Mouse (Mus musculus) sigmoid colon, adult 10 weeks (tissue): ENCODE results near the gene Gm14443. TPM values are rescaled to one million over a fixed set of nuclear protein-coding genes. Genes with fewer than 3 reads are reported as not detected.

Source experiments
- polyA plus RNA-seq: library from polyadenylated mRNA; stranded (reverse); fragments of 350-450 nt; fragmentation: Illumina TruSeq; extraction: RNeasy Lipid Tissue Mini Kit (QIAGEN cat#74804); gene quantifications from one replicate; pipeline ENCODE4 v1.2.3, GENCODE M21; 2014; ENCODE audit warnings: low read depth, low replicate concordance

Gene Gm14443
- polyA plus RNA-seq, result 3.7 TPM

DNA sequence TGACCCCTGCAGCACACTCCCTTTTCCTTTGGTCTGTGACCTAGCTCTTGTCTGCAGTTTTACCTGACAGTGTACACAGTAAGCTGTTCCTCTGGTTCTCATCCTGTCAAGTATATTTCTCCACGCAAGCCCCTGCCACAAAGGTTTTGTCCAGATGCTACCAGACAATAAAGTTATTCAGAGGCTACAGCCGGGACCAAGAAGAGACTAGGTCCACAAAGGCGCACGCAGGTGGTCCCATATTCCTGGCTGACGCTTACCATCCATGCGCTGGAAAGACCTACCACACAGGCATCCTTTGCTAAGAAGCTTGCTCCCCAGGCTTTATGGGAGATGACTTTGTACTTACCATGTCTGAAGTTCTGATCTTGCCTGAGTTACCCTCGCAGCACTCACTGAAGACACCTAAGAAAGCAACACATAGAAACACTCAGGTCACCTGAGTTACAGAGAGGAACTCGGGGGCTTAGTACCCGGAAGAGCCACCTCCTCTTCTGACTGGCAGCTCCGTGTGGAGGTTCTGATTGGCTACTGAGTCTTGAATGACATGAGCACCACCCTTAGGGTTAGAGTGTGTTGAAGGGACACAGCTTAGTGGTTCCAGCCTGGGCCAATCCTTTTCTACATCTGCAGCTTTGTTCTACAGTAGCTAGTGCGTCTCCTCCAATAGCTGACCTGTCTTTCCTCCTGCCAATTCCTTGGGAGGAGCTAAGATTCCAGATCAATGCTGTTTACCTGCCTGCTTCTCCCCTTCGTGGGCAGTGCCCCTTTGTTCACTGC is at the start of gene Gm14443:
Gene Gm14443, minus strand, starts transcription at position 471 of the 780 bp plus-strand sequence.

GRCm38 (mm10) chr2:175206732-175207131 is 31.1 kb upstream of the Gm14443 start, which contains the start of gene Gm14391:
TSS of gene Gm14391 (minus strand) at chr2:175206917.

GRCm38 (mm10) chr2:175141993-175142295 is 33.7 kb downstream of the Gm14443 start, which contains the start of gene Gm14399:
TSS of gene Gm14399 (minus strand) at chr2:175142012.

Other genes with a start within 250 kb of the Gm14443 start
- not detected for gene Gm14444, start 165.6 kb downstream of the Gm14443 start, polyA plus RNA-seq
- gene Gm14393, start 108.1 kb downstream of the Gm14443 start, polyA plus RNA-seq, result 2.4 TPM
- gene Gm14399, start 33.9 kb downstream of the Gm14443 start, polyA plus RNA-seq, result 48.4 TPM
- 34.9 TPM for gene Gm14391, start 31.0 kb upstream of the Gm14443 start, polyA plus RNA-seq
- gene Gm14440, start 99.3 kb upstream of the Gm14443 start, polyA plus RNA-seq, result 67.5 TPM
- gene Gm4631, start 162.3 kb upstream of the Gm14443 start, polyA plus RNA-seq, result 101 TPM
- gene Zfp968, start 196.6 kb upstream of the Gm14443 start, polyA plus RNA-seq, result 30.9 TPM